Mouse (Mus musculus) E14TG2a.4 (cell line): Measurements from ENCODE around the gene D17Wsu92e.

Experiments used
- CTCF ChIP-seq: conservative IDR thresholded peaks from 2 replicates; pipeline ENCODE4 v1.5.1; 2014; ENCODE audit warnings: low read length
- POU5F1 ChIP-seq: IDR thresholded peaks from 2 replicates; pipeline ENCODE4 v1.6.1; 2014; ENCODE audit warnings: low read length, borderline replicate concordance

- TF ChIP-seq CTCF (no peak), POU5F1 (no peak)
Observed at GRCm38 (mm10) chr17:27732152-27732551, 88.3 kb downstream of the D17Wsu92e start.
